Mouse (Mus musculus) kidney, adult 2 months (tissue): ENCODE results near the gene Gramd1b. TPM values are rescaled to one million over a fixed set of nuclear protein-coding genes. Genes with fewer than 3 reads are reported as not detected.
A peak's percentile ranks its signal among the peaks of the same experiment; 100 is the strongest.

ENCODE experiments used
- DNase-seq: peaks from one replicate; pipeline ENCODE4 v3.0.0; 2021
- H3K27ac ChIP-seq: fragments of 200-500 bp; 2 replicates; pipeline ENCODE4 v1.5.1; 2012; ENCODE audit warnings: low read depth, low read length, control low read depth, inconsistent platforms; ENCODE audit not compliant: insufficient read depth
- H3K27me3 ChIP-seq: fragments of 200-500 bp; replicated peaks from 2 replicates; pipeline ENCODE4 v1.6.1; 2012; ENCODE audit warnings: mild to moderate bottlenecking, moderate library complexity, low read length, inconsistent platforms; ENCODE audit not compliant: control insufficient read depth, insufficient read depth
- H3K36me3 ChIP-seq: fragments of 200-500 bp; 2 replicates; pipeline ENCODE4 v1.6.1; 2012; ENCODE audit warnings: mild to moderate bottlenecking, moderate library complexity, low read length, inconsistent platforms; ENCODE audit not compliant: control insufficient read depth, insufficient read depth
- H3K4me1 ChIP-seq: fragments of 200-500 bp; 2 replicates; pipeline ENCODE4 v1.6.1; 2011; ENCODE audit warnings: low read length; ENCODE audit not compliant: control insufficient read depth, insufficient read depth
- H3K4me3 ChIP-seq: fragments of 200-500 bp; 2 replicates; pipeline ENCODE4 v1.5.1; 2011; ENCODE audit warnings: mild to moderate bottlenecking, low read depth, low read length, control low read depth; ENCODE audit not compliant: insufficient read depth
- CTCF ChIP-seq: fragments of 200-500 bp; conservative IDR thresholded peaks from 2 replicates; pipeline ENCODE4 v1.5.1; 2011; ENCODE audit warnings: low read depth, mild to moderate bottlenecking, control low read depth, low read length, moderate library complexity, mixed read lengths; ENCODE audit not compliant: insufficient read depth, insufficient read length
- POLR2A ChIP-seq: fragments of 200-500 bp; IDR thresholded peaks from one replicate; pipeline ENCODE4 v1.6.1; 2011; ENCODE audit warnings: low read depth, low read length, control low read depth
- WGBS: fragments of 180-500 bp; shearing (Covaris S2); methylation state at CpG from one replicate; pipeline ENCODE4 v1.1.7; 2018; 5-methylcytosine and 5-hydroxymethylcytosine counted together
- polyA plus RNA-seq: library from polyadenylated mRNA; depleted of rRNA; stranded (reverse); fragments of >200 nt; gene quantifications from 2 replicates; pipeline ENCODE4 v1.2.3, GENCODE M21; 2012

Gene Gramd1b
- polyA plus RNA-seq, 1 experiment, result 210 TPM

GRCm38 (mm10) chr9:40390396-40390760 is 140.8 kb downstream of the Gramd1b start:
- Histone ChIP-seq H3K4me3 (no peak overlapping the region), H3K27ac (no peak overlapping the region)
- WGBS, result 90% methylated on average over 8 of the region's 8 CpGs

DNA sequence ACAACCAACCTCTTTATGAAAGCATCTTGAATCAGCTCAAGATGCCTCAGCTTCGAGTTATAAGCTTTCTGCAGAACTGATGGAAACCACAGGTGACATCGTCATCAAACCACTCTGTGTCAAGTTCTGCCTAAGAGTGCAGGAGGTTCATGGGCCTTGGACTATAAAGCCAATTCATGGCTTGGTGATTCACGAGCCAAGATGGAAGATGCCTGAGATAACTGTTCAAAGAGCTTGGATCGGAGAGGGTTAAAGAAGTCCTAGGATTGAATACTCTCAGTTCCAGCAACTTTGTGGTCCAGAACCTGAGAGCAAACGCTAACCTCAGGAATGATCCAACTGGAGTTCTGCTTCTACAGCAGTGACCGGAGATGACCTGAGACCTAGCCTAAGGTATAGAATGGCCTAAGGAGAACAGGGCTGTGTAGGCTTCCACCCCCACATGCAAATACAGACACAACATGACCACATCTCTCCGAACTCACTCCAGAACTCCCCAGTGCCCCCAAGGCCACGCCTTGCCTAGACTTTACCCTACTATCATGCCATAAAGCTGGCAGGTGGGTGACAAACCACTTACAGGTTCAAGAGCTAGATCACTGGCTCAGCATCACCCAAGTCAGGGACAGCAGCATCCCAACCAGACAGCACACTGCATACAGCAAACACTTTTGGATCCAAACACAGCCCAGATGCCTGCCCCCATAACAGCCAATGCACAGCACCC is 141.4 kb downstream of the Gramd1b start:
- Histone ChIP-seq H3K4me1 (no peaks in the 10 kb centered on the region; the same call in 1 of the 2 replicates), H3K36me3 (no peaks in the 10 kb centered on the region), H3K27ac (no peak overlapping the region), H3K27me3 (no peaks in the 10 kb centered on the region), H3K4me3 (no peak overlapping the region)
- DNase-seq, result no peak
- TF ChIP-seq CTCF (no peak), POLR2A (no peak)
- whole genome bisulfite sequencing, result 80% methylated on average over 8 of the region's 8 CpGs

More at GRCm38 (mm10) chr9:40390396-40390760, 140.8 kb downstream of the Gramd1b start:
- H3K27me3 ChIP-seq, result no peaks in the 10 kb centered on the region
- H3K4me1 ChIP-seq, result no peaks in the 10 kb centered on the region; the same call in 1 of the 2 replicates
- no peaks in the 10 kb centered on the region for H3K36me3 ChIP-seq
- no peak for DNase-seq
- TF ChIP-seq POLR2A, result no peak
- TF ChIP-seq CTCF, result no peak

DNA sequence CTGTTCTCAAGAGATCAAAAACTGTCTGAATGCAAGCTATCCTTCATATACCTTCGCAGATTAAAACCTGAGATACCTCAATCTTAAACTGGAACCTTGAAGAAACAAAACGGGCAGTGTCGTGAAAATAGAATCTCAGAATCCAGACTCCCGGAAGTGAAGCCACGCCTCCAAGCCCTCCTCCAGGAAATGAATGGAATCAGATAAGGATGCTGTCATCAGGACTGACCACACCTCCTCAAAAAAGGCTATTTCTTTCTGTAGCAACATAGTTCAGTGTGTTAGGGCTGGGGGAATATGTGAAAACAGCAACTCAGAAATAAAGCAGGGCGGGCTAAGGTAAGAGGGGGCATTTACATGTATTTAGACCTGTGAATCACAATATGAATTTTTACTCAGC is 142.0 kb downstream of the Gramd1b start:
- TF ChIP-seq CTCF, result no peak
- TF ChIP-seq POLR2A, result no peak

DNA sequence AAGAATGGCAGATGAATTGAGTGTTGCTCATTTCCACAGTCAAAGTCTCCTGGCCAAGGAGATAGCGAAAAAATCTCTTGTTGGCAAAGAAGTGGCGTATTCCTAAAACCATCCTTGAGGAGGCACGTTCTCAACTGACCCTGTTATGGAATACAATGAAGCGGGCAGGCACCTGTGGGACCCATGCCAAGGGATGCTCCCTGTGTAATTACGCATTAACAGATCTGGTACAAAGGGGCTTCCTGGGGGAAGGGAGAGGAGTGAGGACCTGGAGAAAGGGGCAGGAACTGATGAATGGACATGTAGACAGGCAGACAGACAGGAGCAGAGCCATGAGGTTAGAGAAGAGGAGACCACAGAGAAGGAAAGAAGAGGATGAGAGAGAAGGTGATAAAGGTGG is 146.4 kb downstream of the Gramd1b start:
- H3K4me3 ChIP-seq, result no peak overlapping the region
- peak; percentile 56 for DNase-seq
- no peak overlapping the region for H3K27ac ChIP-seq
- H3K36me3 ChIP-seq, result no peaks in the 10 kb centered on the region
- peaks cover 13% of the 10 kb centered on the region for H3K4me1 ChIP-seq
- no peaks in the 10 kb centered on the region for H3K27me3 ChIP-seq
- no peak for TF ChIP-seq POLR2A
- no peak for TF ChIP-seq CTCF
- 62% methylated on average over 5 of the region's 5 CpGs for WGBS

More for the DNA sequence above, 142.0 kb downstream of the Gramd1b start:
- H3K36me3 ChIP-seq, result no peaks in the 10 kb centered on the region
- H3K27me3 ChIP-seq, result no peaks in the 10 kb centered on the region
- WGBS, result 64% methylated on average over 6 of the region's 6 CpGs
- no peaks in the 10 kb centered on the region; the same call in 1 of the 2 replicates for H3K4me1 ChIP-seq
- H3K4me3 ChIP-seq, result no peak overlapping the region
- DNase-seq, result no peak
- H3K27ac ChIP-seq, result no peak overlapping the region

DNA sequence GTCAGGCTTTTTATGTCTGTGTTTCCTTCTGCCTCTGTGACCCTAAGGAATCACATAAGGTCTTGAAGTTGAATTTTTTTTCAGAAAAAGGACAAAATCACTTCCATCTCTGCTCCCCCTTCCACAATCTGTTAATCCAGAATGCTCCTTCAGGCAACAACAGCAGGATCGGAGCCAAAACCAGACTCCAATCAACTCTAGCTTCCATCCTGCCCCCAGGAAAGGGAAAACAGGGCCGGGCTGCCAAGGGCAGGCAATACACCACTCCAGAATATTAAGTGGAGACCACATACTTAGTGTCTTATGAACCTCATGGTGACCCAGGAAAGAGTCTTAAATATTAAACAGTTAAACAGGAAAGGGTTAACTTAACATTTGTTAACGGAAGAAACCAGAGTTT is 148.7 kb downstream of the Gramd1b start:
- Histone ChIP-seq H3K36me3 (no peaks in the 10 kb centered on the region), H3K27me3 (no peaks in the 10 kb centered on the region), H3K27ac (no peak overlapping the region), H3K4me1 (peaks cover 13% of the 10 kb centered on the region), H3K4me3 (no peak overlapping the region)
- 55% methylated on average over 3 of the region's 3 CpGs for WGBS
- no peak for DNase-seq
- no peak for TF ChIP-seq POLR2A
- no peak for TF ChIP-seq CTCF

- 28% methylated on average over 15 of the region's 15 CpGs for WGBS
- DNase-seq, result peak; percentile 68
- H3K27ac ChIP-seq, result peak overlapping the region; percentile 48
Measured at GRCm38 (mm10) chr9:40381416-40382411, 149.5 kb downstream of the Gramd1b start.

More at GRCm38 (mm10) chr9:40381416-40382411, 149.5 kb downstream of the Gramd1b start:
- TF ChIP-seq CTCF (no peak), POLR2A (no peak)
- no peak overlapping the region for H3K4me3 ChIP-seq
- H3K4me1 ChIP-seq, result peaks cover 15% of the 10 kb centered on the region
- no peaks in the 10 kb centered on the region for H3K27me3 ChIP-seq
- no peaks in the 10 kb centered on the region for H3K36me3 ChIP-seq
